Mouse (Mus musculus): ENCODE data around the gene Gpr15.

Gene Gpr15

GRCm38 (mm10) chr16:58671212-58671985 lies 47.5 kb downstream of the Gpr15 start:
- DNase-seq (ENCODE audit: low spot score): no peak

- no peak for DNase-seq (ENCODE audit: low spot score)
These were observed 48.2 kb downstream of the Gpr15 start for GRCm38 (mm10) chr16:58670643-58671042.

- peak; percentile 71 for DNase-seq (ENCODE audit: low spot score)
These were observed 48.8 kb downstream of the Gpr15 start, which contains the start of gene Cpox for GRCm38 (mm10) chr16:58669917-58670630. Cpox (plus strand) TSS chr16:58670292.

- DNase-seq (ENCODE audit: low spot score): no peak
These were observed 49.6 kb downstream of the Gpr15 start for GRCm38 (mm10) chr16:58669264-58669663.

- no peak for DNase-seq (ENCODE audit: low spot score)
These were observed 50.3 kb downstream of the Gpr15 start for GRCm38 (mm10) chr16:58668586-58668985.

All from T-cell, adult 2 months (primary cell).